Mouse (Mus musculus) splenic B cell, adult 2 months (primary cell): ENCODE measurements around the gene Scyl2.
"Not testable (repeated sequence)": the region's sequence is repeated elsewhere in the genome, so short reads cannot be mapped to it uniquely, and the experiment has no call there.

Experiments used
- DNase-seq: peaks from one replicate; pipeline ENCODE4 v3.0.0-alpha.2; 2011; ENCODE audit warnings: low read depth, low spot score
- H3K27me3 ChIP-seq: 2 replicates; pipeline ENCODE4 v1.6.1; 2012; ENCODE audit warnings: mild to moderate bottlenecking, low read length, moderate library complexity, mixed read lengths; ENCODE audit not compliant: control insufficient read depth, poor library complexity, insufficient read depth, severe bottlenecking
- H3K36me3 ChIP-seq: 2 replicates; pipeline ENCODE4 v1.6.1; 2012; ENCODE audit warnings: mild to moderate bottlenecking, low read length, moderate library complexity, mixed read lengths; ENCODE audit not compliant: control insufficient read depth, poor library complexity, insufficient read depth, severe bottlenecking

Scyl2 gene

DNA sequence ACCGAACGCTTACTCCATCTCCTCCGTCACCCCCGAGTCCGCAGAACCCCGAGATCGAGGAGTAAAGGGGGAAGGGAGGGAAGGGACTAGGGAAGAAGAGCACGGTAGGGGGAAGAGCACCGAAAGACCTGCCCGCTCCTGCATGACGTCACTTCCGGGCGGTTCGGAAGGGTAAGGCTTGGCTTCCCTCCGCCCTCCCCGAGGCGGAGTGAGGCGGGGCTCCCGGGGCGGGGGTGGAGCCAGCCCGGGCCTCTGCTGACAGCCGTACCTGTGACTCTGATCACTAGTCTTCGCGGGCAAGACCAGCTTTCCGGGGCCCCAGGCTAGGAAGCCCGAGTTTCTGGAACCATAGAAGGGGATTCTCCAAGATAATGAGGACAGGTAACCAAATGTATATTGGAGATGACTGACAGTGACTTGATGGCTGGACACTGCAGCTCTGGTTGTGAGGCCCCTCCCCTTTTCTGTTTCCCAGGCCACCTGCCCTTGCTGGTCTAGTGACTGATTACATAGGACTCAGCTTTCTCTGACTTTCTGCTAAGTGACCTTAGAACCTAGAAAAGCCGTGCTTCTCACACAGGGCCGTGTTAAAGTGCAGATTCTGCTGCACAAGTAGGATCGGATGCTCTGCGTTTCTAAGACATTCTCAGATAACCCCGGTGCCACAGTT is at the start of gene Scyl2:
Gene Scyl2, minus strand, starts transcription at position 147 of the 670 bp plus-strand sequence.
- no peaks in the 10 kb centered on the region for H3K36me3 ChIP-seq
- no peaks in the 10 kb centered on the region for H3K27me3 ChIP-seq
- DNase-seq: peak; percentile 96

DNA sequence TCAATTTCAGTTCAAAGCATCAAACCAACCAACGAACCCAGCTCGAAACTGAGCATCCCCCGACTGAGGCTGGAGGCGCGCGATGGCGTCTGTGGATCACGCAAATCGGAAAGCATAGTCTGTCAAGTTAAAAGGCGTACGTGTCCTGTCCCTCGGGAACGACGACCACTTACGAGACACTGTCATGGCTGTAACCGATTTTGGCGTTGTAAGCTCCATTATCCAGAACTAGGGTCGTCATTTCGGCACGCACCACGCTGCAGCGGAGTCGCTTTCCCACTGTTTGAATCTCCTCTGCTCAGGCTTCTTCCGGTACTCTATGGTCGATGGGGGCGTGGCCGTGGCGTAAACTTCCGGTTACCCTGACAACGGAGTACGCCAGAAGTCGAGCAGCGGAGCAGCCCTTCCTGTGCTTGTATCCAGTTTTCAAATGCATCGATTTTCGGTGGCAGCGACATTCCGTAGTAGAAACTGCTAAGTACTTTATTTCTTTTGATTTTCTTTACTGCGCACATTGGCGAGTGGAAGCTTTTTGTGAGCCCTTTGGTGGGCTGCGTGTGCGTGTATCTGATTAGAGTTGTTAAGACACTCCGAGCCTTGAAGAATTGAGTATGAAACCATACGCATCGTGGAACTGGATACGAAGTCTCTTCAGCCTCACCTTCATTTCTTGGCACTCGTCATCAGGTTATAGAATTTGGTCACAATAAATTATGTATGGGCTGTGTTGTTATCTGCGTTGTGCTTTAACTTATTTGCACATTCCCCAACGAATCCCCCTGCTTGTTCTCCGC is 46.1 kb upstream of the Scyl2 start, which contains the start of gene Actr6:
Gene Actr6, minus strand, starts transcription at position 295 of the 794 bp plus-strand sequence.
- DNase-seq: peak; percentile 96
- Histone ChIP-seq H3K27me3 (no peaks in the 10 kb centered on the region), H3K36me3 (no peaks in the 10 kb centered on the region; the same call in 1 of the 2 replicates)

- Histone ChIP-seq H3K27me3 (no peaks in the 10 kb centered on the region), H3K36me3 (peaks cover 2% of the 10 kb centered on the region; the same call in 1 of the 2 replicates)
- DNase-seq: no peak
Observed at GRCm38 (mm10) chr10:89731341-89731740, 45.3 kb upstream of the Scyl2 start.

DNA sequence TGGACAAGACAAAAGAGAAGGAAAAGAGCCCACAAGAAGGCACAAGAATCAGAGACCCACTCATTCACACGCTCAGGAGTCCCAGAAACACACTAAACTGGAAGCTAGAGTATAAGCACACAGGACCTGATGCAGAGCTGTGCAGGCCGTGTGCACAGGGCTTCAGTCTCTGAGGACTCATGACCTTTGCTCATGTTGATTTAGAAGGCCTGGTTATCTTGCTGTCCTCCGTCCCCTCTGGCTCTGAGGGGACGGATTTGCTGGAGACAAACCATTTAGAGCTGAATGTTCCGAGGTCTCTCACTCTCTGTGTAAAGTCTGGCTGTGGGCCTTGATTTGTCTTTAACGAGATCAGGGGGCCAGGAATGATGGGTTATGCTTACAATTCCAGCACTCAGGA is 44.3 kb upstream of the Scyl2 start:
- DNase-seq: no peak
- Histone ChIP-seq H3K36me3 (peaks cover 2% of the 10 kb centered on the region), H3K27me3 (no peaks in the 10 kb centered on the region)

DNA sequence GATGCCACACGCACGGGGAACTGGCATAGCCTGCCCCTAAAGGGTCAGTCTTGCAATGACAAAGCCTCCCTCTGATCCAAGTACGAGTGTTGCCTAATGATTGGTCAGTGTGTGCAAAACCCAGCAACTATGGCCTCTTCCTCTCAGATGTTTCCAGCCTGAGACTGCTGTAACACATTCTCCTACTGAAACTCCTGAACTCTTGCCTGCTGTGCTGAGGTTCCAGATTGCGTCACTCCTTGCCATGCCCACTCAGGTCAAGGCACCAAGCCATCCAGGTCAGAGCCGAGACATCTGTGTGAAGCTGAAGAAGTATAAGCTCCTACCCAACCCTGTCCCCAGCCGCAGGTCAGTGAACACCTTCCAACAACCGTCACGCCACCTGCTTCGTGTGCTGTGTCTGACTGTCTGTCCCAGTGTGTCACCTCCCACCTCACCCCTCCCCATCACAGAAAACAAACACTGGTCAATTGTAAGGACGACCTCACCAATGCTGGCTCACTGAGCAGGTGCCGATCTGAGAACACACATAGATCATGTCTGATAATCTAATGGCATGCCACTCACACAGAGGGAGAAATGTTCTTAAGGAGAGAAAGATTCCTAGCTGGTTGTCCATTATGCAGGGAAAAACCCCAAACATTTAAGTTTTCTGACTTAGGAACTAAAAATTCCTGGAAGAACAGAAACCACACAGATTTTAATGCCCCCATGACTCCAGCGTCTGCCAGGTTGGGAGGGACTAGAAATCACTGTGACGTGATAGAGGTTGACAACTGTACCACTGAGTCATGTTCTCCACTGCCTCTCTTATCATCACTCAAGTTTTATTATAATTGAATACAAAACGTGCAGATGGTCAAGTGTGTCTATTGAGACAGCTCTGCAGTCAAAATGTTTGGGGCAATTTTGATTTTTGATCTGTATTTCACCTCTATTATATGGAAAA is 36.4 kb upstream of the Scyl2 start:
- peaks cover 9% of the 10 kb centered on the region for H3K36me3 ChIP-seq
- no peaks in the 10 kb centered on the region for H3K27me3 ChIP-seq
- no peak for DNase-seq

- DNase-seq: no peak
- Histone ChIP-seq H3K27me3 (no peaks in the 10 kb centered on the region), H3K36me3 (peaks cover 12% of the 10 kb centered on the region)
Observed at GRCm38 (mm10) chr10:89720796-89721195, 34.7 kb upstream of the Scyl2 start.

DNA sequence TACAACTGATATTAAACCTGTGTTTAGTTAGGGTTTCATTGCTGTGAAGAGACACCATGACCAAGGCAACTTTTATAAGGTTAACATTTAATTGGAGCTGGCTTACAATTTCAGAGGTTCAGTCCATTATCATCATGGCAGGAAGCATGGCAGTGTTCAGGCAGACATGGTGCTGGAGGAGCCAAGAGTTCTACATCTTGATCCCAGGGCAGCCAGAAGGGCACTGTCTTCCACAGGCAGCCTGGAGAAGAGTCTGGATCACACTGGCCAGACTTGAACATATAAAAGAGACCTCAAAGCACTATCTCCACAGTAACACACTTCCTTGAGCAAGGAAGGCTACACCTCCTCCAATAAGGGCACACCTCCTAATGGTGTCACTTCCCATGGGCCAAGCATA is 34.2 kb upstream of the Scyl2 start:
- Histone ChIP-seq H3K36me3 (peaks cover 12% of the 10 kb centered on the region), H3K27me3 (no peaks in the 10 kb centered on the region)
- DNase-seq: no peak

- Histone ChIP-seq H3K27me3 (no peaks in the 10 kb centered on the region), H3K36me3 (peaks cover 16% of the 10 kb centered on the region; the same call in 1 of the 2 replicates)
- no peak for DNase-seq
Observed at GRCm38 (mm10) chr10:89714910-89715309, 28.8 kb upstream of the Scyl2 start.

GRCm38 (mm10) chr10:89708720-89709119 is 22.6 kb upstream of the Scyl2 start:
- no peak for DNase-seq
- peaks cover 3% of the 10 kb centered on the region; the same call in 1 of the 2 replicates for H3K36me3 ChIP-seq
- H3K27me3 ChIP-seq: no peaks in the 10 kb centered on the region

DNA sequence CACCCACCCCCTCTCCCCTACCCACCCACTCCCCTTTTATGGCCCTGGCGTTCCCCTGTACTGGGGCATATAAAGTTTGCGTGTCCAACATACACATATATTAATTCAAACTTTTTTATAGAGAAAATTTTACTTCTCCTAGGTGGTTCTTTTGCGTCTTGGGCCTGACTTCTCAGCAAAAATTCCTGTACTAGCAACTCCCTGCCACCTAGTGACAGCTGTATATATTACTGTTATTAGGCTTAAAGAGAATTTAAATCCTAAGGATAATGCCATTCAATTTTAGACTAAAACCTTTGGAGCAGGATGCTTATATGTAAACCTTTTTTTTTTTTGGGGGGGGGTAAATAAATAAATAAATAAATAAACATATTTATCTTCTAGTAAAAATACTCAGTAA is 21.3 kb upstream of the Scyl2 start:
- no peak for DNase-seq
- no peaks in the 10 kb centered on the region for H3K27me3 ChIP-seq
- H3K36me3 ChIP-seq: peaks cover under 1% of the 10 kb centered on the region; the same call in 1 of the 2 replicates

DNA sequence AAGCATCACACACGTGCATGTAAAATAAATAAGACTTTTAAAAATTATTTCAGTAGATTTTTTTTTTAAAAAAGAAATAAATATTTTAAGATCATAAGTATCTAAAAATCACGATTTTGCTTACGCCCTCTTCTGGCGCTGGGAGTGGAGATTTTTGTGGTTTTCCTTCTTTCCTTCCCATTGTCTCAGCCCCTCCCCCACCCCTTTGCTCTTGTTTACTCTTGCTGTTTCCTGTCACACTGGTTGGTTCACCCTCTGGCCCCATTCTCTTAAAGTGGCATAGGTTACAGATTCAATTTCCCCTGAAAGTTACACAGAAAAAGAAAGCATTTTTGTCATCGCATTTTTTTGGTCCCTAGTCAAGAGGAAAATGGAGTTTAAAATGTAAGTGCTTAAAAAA is 17.0 kb upstream of the Scyl2 start:
- DNase-seq: peak; percentile 30
- Histone ChIP-seq H3K27me3 (no peaks in the 10 kb centered on the region), H3K36me3 (no peaks in the 10 kb centered on the region)

DNA sequence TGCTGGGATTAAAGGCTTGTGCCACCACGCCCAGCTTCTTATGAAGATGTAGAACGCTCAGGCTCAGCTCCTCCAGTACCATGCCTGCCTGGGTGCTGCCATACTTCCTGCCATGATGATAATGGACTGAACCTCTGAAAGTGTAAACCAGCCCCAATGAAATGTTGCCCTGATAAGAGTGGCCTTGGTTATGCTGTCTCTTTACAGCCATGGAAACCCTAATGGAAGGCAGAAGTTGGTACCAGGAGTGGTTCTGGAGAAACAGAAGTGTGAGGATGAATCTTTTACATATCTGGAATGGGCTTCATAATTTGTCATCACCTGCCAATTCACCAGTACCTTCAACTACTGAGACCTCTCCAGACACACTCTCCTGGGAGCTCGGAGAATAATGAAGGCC is 11.9 kb upstream of the Scyl2 start:
- no peak for DNase-seq
- no peaks in the 10 kb centered on the region for H3K27me3 ChIP-seq
- no peaks in the 10 kb centered on the region for H3K36me3 ChIP-seq

- not testable (repeated sequence) for H3K27me3 ChIP-seq, H3K36me3 ChIP-seq, DNase-seq
Observed at GRCm38 (mm10) chr10:89696270-89696669, 10.2 kb upstream of the Scyl2 start.

- DNase-seq: no peak
- Histone ChIP-seq H3K27me3 (no peaks in the 10 kb centered on the region), H3K36me3 (no peaks in the 10 kb centered on the region)
Observed at GRCm38 (mm10) chr10:89695194-89695911, 9.3 kb upstream of the Scyl2 start.
